Mouse (Mus musculus) inflammation-experienced regulatory T-cells, adult 6 months (primary cell): Measurements from ENCODE around the gene Adam23. TPM values are rescaled to one million over a fixed set of nuclear protein-coding genes. Genes with fewer than 3 reads are reported as not detected.

Experiments
- ATAC-seq: one replicate; pipeline ENCODE4 v1.8.0; 2017
- polyA plus RNA-seq, 3 experiments: library from polyadenylated mRNA; unstranded; fragments of 100-300 nt; shearing (Covaris generic); gene quantifications; one replicate each; pipeline ENCODE4 v1.2.1; 2017

Adam23 gene
- under 1 TPM in 2 of 3 experiments, not detected in 1; 0.38 to 0.45 TPM for polyA plus RNA-seq

- ATAC-seq: no peak
Observed at GRCm38 (mm10) chr1:63445656-63446046, at the start of gene Adam23. TSS of gene Adam23 (plus strand) at chr1:63445891.

GRCm38 (mm10) chr1:63401130-63401529, 44.6 kb upstream of the Adam23 start:
- ATAC-seq: no peak

- no peak for ATAC-seq
Observed at GRCm38 (mm10) chr1:63403601-63404000, 42.1 kb upstream of the Adam23 start.

GRCm38 (mm10) chr1:63408344-63408743, 37.3 kb upstream of the Adam23 start:
- ATAC-seq: no peak

GRCm38 (mm10) chr1:63418491-63418890, 27.2 kb upstream of the Adam23 start:
- ATAC-seq: no peak

- ATAC-seq: no peak
Observed at GRCm38 (mm10) chr1:63430668-63431067, 15.0 kb upstream of the Adam23 start.

GRCm38 (mm10) chr1:63431166-63431565, 14.5 kb upstream of the Adam23 start:
- ATAC-seq: no peak

GRCm38 (mm10) chr1:63431842-63432241, 13.8 kb upstream of the Adam23 start:
- no peak for ATAC-seq

GRCm38 (mm10) chr1:63434052-63434451, 11.6 kb upstream of the Adam23 start:
- ATAC-seq: no peak

GRCm38 (mm10) chr1:63437529-63437928, 8.2 kb upstream of the Adam23 start:
- ATAC-seq: no peak

- ATAC-seq: no peak
Observed at GRCm38 (mm10) chr1:63442186-63442585, 3.5 kb upstream of the Adam23 start.

- ATAC-seq: no peak
Observed at GRCm38 (mm10) chr1:63442616-63443015, 3.1 kb upstream of the Adam23 start.

GRCm38 (mm10) chr1:63445149-63445609, 512 bp upstream of the Adam23 start:
- ATAC-seq: no peak

- no peak for ATAC-seq
Observed at GRCm38 (mm10) chr1:63446047-63446704, 485 bp downstream of the Adam23 start.

- ATAC-seq: no peak
Observed at GRCm38 (mm10) chr1:63446721-63447120, 1.0 kb downstream of the Adam23 start.

- no peak for ATAC-seq
Observed at GRCm38 (mm10) chr1:63450091-63450490, 4.4 kb downstream of the Adam23 start.

GRCm38 (mm10) chr1:63453332-63453887, 7.7 kb downstream of the Adam23 start:
- ATAC-seq: no peak

- no peak for ATAC-seq
Observed at GRCm38 (mm10) chr1:63457801-63458519, 12.3 kb downstream of the Adam23 start.

- no peak for ATAC-seq
Observed at GRCm38 (mm10) chr1:63459151-63459550, 13.5 kb downstream of the Adam23 start.

GRCm38 (mm10) chr1:63459926-63460325, 14.2 kb downstream of the Adam23 start:
- no peak for ATAC-seq

GRCm38 (mm10) chr1:63464441-63464840, 18.8 kb downstream of the Adam23 start:
- no peak for ATAC-seq

GRCm38 (mm10) chr1:63473272-63473671, 27.6 kb downstream of the Adam23 start:
- ATAC-seq: no peak

GRCm38 (mm10) chr1:63473696-63474095, 28.0 kb downstream of the Adam23 start:
- no peak for ATAC-seq

- ATAC-seq: no peak
Observed at GRCm38 (mm10) chr1:63478946-63479345, 33.3 kb downstream of the Adam23 start.
